Mouse (Mus musculus) monocyte, adult 2 months (primary cell): ENCODE data around the gene B4galt5.

Experiments
- DNase-seq, 2 experiments: peaks; one replicate each; pipeline ENCODE4 v3.0.0; 2022; ENCODE audit warnings: low spot score in 2 of 2, low read depth in 1 of 2

B4galt5 gene

GRCm38 (mm10) chr2:167305382-167306272, 43.4 kb downstream of the B4galt5 start:
- no peak for DNase-seq

GRCm38 (mm10) chr2:167304651-167305381, 44.2 kb downstream of the B4galt5 start:
- DNase-seq = no peak

GRCm38 (mm10) chr2:167303806-167304205, 45.2 kb downstream of the B4galt5 start:
- DNase-seq = no peak

GRCm38 (mm10) chr2:167303196-167303595, 45.8 kb downstream of the B4galt5 start:
- DNase-seq = no peak

GRCm38 (mm10) chr2:167302641-167303040, 46.3 kb downstream of the B4galt5 start:
- DNase-seq = no peak

GRCm38 (mm10) chr2:167302031-167302430, 47.0 kb downstream of the B4galt5 start:
- DNase-seq = no peak

GRCm38 (mm10) chr2:167301601-167302000, 47.4 kb downstream of the B4galt5 start:
- no peak for DNase-seq

GRCm38 (mm10) chr2:167300943-167301497, 48.0 kb downstream of the B4galt5 start:
- no peak for DNase-seq

GRCm38 (mm10) chr2:167299861-167300667, 48.9 kb downstream of the B4galt5 start:
- no peak for DNase-seq

GRCm38 (mm10) chr2:167298729-167299705, 50.0 kb downstream of the B4galt5 start:
- DNase-seq = no peak

GRCm38 (mm10) chr2:167297985-167298384, 51.0 kb downstream of the B4galt5 start:
- no peak for DNase-seq

- DNase-seq = no peak
Measured at GRCm38 (mm10) chr2:167294926-167295325, 54.1 kb downstream of the B4galt5 start.

- no peak for DNase-seq
Measured at GRCm38 (mm10) chr2:167294216-167294615, 54.8 kb downstream of the B4galt5 start.

- DNase-seq = no peak
Measured at GRCm38 (mm10) chr2:167293289-167294085, 55.5 kb downstream of the B4galt5 start.

- no peak for DNase-seq
Measured at GRCm38 (mm10) chr2:167292854-167293253, 56.1 kb downstream of the B4galt5 start.

- no peak for DNase-seq
Measured at GRCm38 (mm10) chr2:167292151-167292591, 56.8 kb downstream of the B4galt5 start.

- DNase-seq = no peak
Measured at GRCm38 (mm10) chr2:167291656-167292055, 57.3 kb downstream of the B4galt5 start.

- DNase-seq = no peak
Measured at GRCm38 (mm10) chr2:167281461-167281860, 67.5 kb downstream of the B4galt5 start.

GRCm38 (mm10) chr2:167280986-167281310, 68.0 kb downstream of the B4galt5 start:
- DNase-seq = no peak
